Mouse (Mus musculus) left cerebral cortex, adult 11 months (tissue): ENCODE results near the gene Ift81.
A peak's percentile ranks its signal among the peaks of the same experiment; 100 is the strongest.

Source experiments
- DNase-seq: peaks from one replicate; pipeline ENCODE4 v3.0.0; 2022; ENCODE audit warnings: low spot score

The Ift81 gene

GRCm38 (mm10) chr5:122516029-122516730 lies 98.1 kb downstream of the Ift81 start:
- DNase-seq, result no peak

GRCm38 (mm10) chr5:122514127-122514521 lies 100.2 kb downstream of the Ift81 start:
- DNase-seq, result no peak

GRCm38 (mm10) chr5:122513421-122514126 lies 100.7 kb downstream of the Ift81 start:
- DNase-seq, result no peak

GRCm38 (mm10) chr5:122512011-122512410 lies 102.3 kb downstream of the Ift81 start:
- DNase-seq, result no peak

GRCm38 (mm10) chr5:122511405-122511804 lies 102.9 kb downstream of the Ift81 start:
- no peak for DNase-seq

- DNase-seq, result no peak
These were observed 103.6 kb downstream of the Ift81 start for GRCm38 (mm10) chr5:122510651-122511157.

- no peak for DNase-seq
These were observed 104.7 kb downstream of the Ift81 start for GRCm38 (mm10) chr5:122509608-122510007.

- no peak for DNase-seq
These were observed 105.4 kb downstream of the Ift81 start for GRCm38 (mm10) chr5:122508861-122509306.

- no peak for DNase-seq
These were observed 106.9 kb downstream of the Ift81 start for GRCm38 (mm10) chr5:122507396-122507795.

- DNase-seq, result no peak
These were observed 107.9 kb downstream of the Ift81 start for GRCm38 (mm10) chr5:122506462-122506861.

- DNase-seq, result no peak
These were observed 108.8 kb downstream of the Ift81 start for GRCm38 (mm10) chr5:122505554-122505953.

- no peak for DNase-seq
These were observed 110.6 kb downstream of the Ift81 start for GRCm38 (mm10) chr5:122503760-122504119.

- no peak for DNase-seq
These were observed 111.1 kb downstream of the Ift81 start for GRCm38 (mm10) chr5:122503015-122503759.

- DNase-seq, result peak; percentile 88
These were observed 112.0 kb downstream of the Ift81 start, which contains the start of gene Atp2a2 for GRCm38 (mm10) chr5:122502077-122502941. Gene Atp2a2 (minus strand): TSS chr5:122502225.

- no peak for DNase-seq
These were observed 112.9 kb downstream of the Ift81 start for GRCm38 (mm10) chr5:122501101-122502076.

- no peak for DNase-seq
These were observed 113.8 kb downstream of the Ift81 start for GRCm38 (mm10) chr5:122500563-122500962.
